Mouse (Mus musculus): ENCODE data around the gene Isy1. TPM values are rescaled to one million over a fixed set of nuclear protein-coding genes. Genes with fewer than 3 reads are reported as not detected.

Gene Isy1
- polyA plus RNA-seq, 1 experiment from 2014 or later: 21.1 TPM

DNA sequence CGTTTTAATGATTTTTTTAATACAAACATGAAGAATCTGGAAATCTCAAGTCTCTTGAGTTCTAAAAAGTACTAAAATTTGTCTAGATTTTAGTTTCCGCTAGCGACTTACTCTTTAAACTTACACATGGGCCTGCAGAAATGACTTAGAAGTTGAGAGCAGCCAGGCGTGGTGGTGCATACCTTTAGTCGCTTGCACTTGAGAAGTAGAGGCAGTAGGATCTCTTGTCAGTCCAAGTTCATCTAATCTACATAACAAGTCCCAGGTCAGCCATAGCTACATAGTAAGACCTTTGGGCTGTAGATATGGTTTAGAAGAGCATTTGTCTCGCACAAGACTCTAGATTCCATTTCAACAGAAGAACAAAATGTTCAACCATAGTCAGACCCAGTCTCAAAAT is 13.3 kb upstream of the Isy1 start:
- no peak for DNase-seq (ENCODE audit: low spot score)
- H3K4me2 ChIP-seq (replicated peaks): peak overlapping the region; percentile 85
- peaks cover 12% of the 10 kb centered on the region for H3K36me3 ChIP-seq (replicated peaks; ENCODE audit: control insufficient read depth, insufficient read depth)
- no peaks in the 10 kb centered on the region for H3K9me3 ChIP-seq (ENCODE audit: control insufficient read depth, low read length)
- H3K27ac ChIP-seq: no peak overlapping the region
- H3K9ac ChIP-seq: peak overlapping the region; percentile 89; the same call in 1 of the 2 replicates
- no peak for ATAC-seq (ENCODE audit: low FRiP score)
- peaks cover 31% of the 10 kb centered on the region for H3K4me1 ChIP-seq (replicated peaks; ENCODE audit: control insufficient read depth, insufficient read depth, low read length)
- no peak overlapping the region for H3K4me3 ChIP-seq (replicated peaks; ENCODE audit: low read length)
- WGBS: 81% methylated on average over 6 of the region's 6 CpGs
- H3K27me3 ChIP-seq (ENCODE audit: control insufficient read depth, insufficient read depth, low read length): no peaks in the 10 kb centered on the region

DNA sequence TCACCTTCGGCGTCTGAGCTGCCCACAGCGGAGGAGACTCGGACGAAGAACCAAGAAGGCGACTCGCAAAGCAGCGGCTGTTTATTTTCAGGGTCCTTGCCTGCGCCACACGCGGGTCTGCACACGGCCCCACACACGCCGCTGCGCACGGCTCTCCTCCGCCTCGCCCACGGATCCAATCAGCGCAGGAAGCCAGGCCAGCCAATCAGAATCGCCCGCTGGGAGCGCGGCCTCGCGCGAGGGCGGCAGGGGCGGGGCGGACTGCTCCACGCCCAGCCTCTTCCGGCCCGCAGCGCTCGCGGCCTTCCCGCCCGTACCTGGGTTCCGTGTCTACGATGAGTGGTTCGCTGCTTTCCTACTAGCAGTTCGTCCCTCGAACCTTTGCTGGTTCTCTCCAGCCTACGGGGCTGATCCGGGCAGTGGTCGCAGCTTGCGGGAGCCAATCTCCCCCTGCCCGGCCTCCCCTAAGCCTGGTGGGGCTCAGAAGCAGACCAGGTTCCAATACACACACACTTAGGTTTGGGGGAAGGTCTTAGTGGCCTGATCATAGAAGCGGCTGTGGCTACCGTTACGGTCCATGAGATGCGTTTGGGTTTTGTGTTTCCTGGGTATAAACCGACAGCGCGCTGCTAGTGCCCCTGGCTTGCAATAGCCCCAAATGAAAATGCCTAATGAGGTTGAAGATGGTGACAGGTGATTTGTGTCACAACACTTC is 12.5 kb upstream of the Isy1 start, which contains the start of gene Cnbp:
Gene Cnbp (minus strand): TSS at position 207 of the 715 bp plus-strand sequence.
- Histone ChIP-seq H3K4me2 (replicated peaks) (peak within 1 kb of the TSS; percentile 85), H3K4me1 (replicated peaks; ENCODE audit: control insufficient read depth, insufficient read depth, low read length) (peaks cover 34% of the 10 kb centered on the region), H3K36me3 (replicated peaks; ENCODE audit: control insufficient read depth, insufficient read depth) (peaks cover 12% of the 10 kb centered on the region), H3K4me3 (replicated peaks; ENCODE audit: low read length) (peak within 1 kb of the TSS; percentile 98), H3K9ac (peak within 1 kb of the TSS; percentile 89), H3K9me3 (ENCODE audit: control insufficient read depth, low read length) (no peaks in the 10 kb centered on the region), H3K27ac (peak within 1 kb of the TSS; percentile 92), H3K27me3 (ENCODE audit: control insufficient read depth, insufficient read depth, low read length) (no peaks in the 10 kb centered on the region)
- ATAC-seq (ENCODE audit: low FRiP score) (peak; percentile 98), DNase-seq (ENCODE audit: low spot score) (peak; percentile 99)
- WGBS: under 1% methylated on average over 55 of the region's 55 CpGs

DNA sequence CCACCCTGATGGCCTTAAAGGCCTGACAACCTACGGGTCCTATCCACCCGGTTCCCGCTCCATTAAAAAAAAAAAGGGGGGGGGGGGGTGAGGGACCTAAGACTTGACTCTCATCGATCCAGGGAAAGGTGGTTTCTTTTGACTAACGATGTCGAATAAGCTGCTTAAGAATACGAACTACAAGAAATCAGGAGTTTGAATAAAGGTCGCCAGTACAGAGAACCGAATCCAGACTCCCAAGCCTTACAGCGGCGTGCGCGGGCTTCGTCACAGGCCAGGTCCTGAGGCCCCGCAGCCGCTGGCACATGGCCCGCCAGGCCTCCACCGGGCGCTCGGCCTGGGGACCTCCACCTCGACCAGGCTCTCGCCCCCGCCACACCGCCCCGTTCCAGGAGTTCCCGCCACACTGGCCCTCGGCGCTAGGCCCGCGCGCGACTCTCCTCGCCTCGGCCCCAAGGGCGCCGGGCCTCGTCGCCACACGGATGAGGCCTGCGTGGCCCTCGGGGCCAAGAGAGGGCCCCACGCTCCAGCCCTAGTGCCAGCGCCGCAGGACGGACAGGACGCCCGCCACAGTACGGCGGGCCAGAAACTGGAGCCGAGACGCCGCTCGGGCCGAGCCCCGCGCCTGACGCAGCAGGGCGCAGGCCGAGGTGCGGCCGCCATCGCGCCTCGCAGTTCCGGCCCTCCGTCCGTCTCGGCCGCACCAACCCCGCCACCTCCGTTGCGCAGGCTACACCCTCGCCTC is 11.7 kb upstream of the Isy1 start:
- Histone ChIP-seq H3K9ac (peak overlapping the region; percentile 89), H3K4me3 (replicated peaks; ENCODE audit: low read length) (peak overlapping the region; percentile 98), H3K27me3 (ENCODE audit: control insufficient read depth, insufficient read depth, low read length) (no peaks in the 10 kb centered on the region), H3K4me2 (replicated peaks) (peak overlapping the region; percentile 85), H3K27ac (peak overlapping the region; percentile 92), H3K9me3 (ENCODE audit: control insufficient read depth, low read length) (no peaks in the 10 kb centered on the region), H3K36me3 (replicated peaks; ENCODE audit: control insufficient read depth, insufficient read depth) (peaks cover 15% of the 10 kb centered on the region), H3K4me1 (replicated peaks; ENCODE audit: control insufficient read depth, insufficient read depth, low read length) (peaks cover 34% of the 10 kb centered on the region)
- ATAC-seq (ENCODE audit: low FRiP score) (peak; percentile 76; the same call in 1 of the 2 replicates), DNase-seq (ENCODE audit: low spot score) (no peak)
- WGBS: under 1% methylated on average over 70 of the region's 73 CpGs

DNA sequence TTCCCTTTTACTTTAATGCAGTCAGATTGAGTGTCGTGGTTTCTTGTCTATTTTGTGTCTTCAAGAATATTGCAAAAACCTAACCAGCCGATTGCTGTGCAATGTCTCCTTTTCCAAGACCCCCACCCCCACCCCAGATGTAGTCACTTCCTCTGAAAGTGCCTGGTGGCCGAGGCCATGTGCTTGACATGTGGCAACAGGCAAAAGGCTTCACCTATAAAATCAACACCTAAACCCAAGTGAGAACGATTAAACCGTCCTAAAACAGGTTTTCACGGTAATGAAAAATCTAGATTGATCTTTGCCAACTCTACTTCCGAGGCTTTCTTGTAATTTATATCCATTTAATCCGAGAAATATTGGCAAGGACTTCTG is 11.2 kb upstream of the Isy1 start:
- Histone ChIP-seq H3K27ac (peak overlapping the region; percentile 92; the same call in 1 of the 2 replicates), H3K9me3 (ENCODE audit: control insufficient read depth, low read length) (no peaks in the 10 kb centered on the region), H3K4me1 (replicated peaks; ENCODE audit: control insufficient read depth, insufficient read depth, low read length) (peaks cover 34% of the 10 kb centered on the region), H3K4me3 (replicated peaks; ENCODE audit: low read length) (peak overlapping the region; percentile 98), H3K27me3 (ENCODE audit: control insufficient read depth, insufficient read depth, low read length) (no peaks in the 10 kb centered on the region), H3K9ac (peak overlapping the region; percentile 89), H3K4me2 (replicated peaks) (peak overlapping the region; percentile 85), H3K36me3 (replicated peaks; ENCODE audit: control insufficient read depth, insufficient read depth) (peaks cover 21% of the 10 kb centered on the region)
- no peak for DNase-seq (ENCODE audit: low spot score)
- no peak for ATAC-seq (ENCODE audit: low FRiP score)
- WGBS: 2% methylated on average over 8 of the region's 8 CpGs

DNA sequence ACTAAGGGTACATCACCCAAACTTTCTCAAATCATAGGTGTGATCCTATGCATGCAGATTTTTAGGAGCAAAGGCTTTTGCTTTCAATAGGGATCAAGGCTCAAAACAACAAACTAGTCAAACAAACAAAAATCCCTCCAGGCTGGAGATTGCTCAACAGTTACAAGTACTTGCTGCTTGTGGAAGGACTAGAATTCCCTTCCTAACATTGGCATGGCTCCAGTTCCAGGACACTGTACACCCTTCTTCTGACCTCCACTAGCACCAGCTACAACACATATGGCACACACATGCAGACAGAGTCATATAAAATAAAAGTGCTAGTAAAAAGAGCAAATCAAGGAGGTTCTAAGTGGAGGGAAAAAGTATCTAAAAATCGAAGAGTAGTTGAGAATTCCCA is 8.2 kb upstream of the Isy1 start:
- DNase-seq (ENCODE audit: low spot score) (no peak), ATAC-seq (ENCODE audit: low FRiP score) (no peak)
- H3K9me3 ChIP-seq (ENCODE audit: control insufficient read depth, low read length): no peaks in the 10 kb centered on the region
- H3K27me3 ChIP-seq (ENCODE audit: control insufficient read depth, insufficient read depth, low read length): no peaks in the 10 kb centered on the region
- peaks cover 49% of the 10 kb centered on the region for H3K36me3 ChIP-seq (replicated peaks; ENCODE audit: control insufficient read depth, insufficient read depth)
- no peak overlapping the region for H3K9ac ChIP-seq
- 93% methylated on average over 1 of the region's 1 CpGs for WGBS
- no peak overlapping the region for H3K4me3 ChIP-seq (replicated peaks; ENCODE audit: low read length)
- no peak overlapping the region for H3K4me2 ChIP-seq (replicated peaks)
- peaks cover 34% of the 10 kb centered on the region for H3K4me1 ChIP-seq (replicated peaks; ENCODE audit: control insufficient read depth, insufficient read depth, low read length)
- H3K27ac ChIP-seq: no peak overlapping the region

DNA sequence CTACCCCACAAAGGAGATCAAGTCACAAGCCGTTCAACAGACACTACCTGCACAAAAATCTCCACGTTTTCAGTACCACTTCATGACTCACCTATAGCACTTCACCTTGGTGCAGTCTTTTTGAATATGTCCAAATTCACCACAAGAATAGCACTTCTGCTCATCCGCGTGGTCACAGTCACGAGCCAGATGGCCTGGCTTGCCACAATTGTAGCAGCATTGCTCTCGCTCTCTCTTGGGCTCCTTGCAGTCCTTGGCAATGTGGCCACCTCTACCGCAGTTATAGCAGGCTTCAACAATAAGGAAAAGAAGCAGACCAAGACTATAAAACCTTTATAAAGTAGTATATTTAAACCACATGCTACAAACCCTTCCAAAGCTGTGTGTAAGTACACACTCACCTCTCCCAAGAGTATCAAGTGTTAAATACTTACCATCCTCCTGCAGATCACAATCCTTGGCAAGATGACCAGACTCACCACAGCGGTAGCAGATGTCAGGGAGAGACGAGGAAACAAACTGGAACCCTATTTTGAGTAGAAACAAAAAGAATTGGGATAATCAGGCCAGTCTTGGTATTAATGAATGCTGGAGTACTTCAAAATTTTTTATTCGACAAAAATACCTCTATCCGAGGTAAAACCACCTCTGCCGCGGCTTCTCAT is 6.6 kb upstream of the Isy1 start:
- Histone ChIP-seq H3K4me3 (replicated peaks; ENCODE audit: low read length) (no peak overlapping the region), H3K9me3 (ENCODE audit: control insufficient read depth, low read length) (no peaks in the 10 kb centered on the region), H3K9ac (no peak overlapping the region), H3K27me3 (ENCODE audit: control insufficient read depth, insufficient read depth, low read length) (no peaks in the 10 kb centered on the region), H3K27ac (no peak overlapping the region), H3K4me1 (replicated peaks; ENCODE audit: control insufficient read depth, insufficient read depth, low read length) (peaks cover 29% of the 10 kb centered on the region), H3K4me2 (replicated peaks) (no peak overlapping the region), H3K36me3 (replicated peaks; ENCODE audit: control insufficient read depth, insufficient read depth) (peaks cover 52% of the 10 kb centered on the region)
- 96% methylated on average over 13 of the region's 13 CpGs for WGBS
- ATAC-seq (ENCODE audit: low FRiP score): no peak
- no peak for DNase-seq (ENCODE audit: low spot score)

DNA sequence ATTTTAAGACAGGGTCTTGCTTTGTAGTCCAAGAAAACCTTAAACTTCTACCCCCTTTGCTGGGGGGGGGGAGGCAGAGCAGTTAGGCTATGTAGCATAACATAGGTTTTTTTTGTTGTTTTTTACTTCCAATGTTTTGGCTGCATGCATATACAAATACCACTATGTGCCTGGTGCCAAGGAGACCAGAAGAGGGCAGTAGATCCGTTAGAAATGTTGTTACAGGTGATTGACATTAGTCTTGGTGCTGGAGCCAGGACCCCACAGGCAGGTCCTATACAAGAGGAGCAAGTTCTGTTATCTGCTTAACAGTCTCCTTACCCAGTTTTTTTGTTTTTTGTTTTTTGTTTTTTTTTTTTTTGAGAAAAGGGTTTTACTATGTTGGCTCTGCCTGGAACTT is 3.7 kb upstream of the Isy1 start:
- DNase-seq (ENCODE audit: low spot score): no peak
- Histone ChIP-seq H3K27me3 (ENCODE audit: control insufficient read depth, insufficient read depth, low read length) (no peaks in the 10 kb centered on the region), H3K9ac (no peak overlapping the region), H3K27ac (no peak overlapping the region), H3K9me3 (ENCODE audit: control insufficient read depth, low read length) (no peaks in the 10 kb centered on the region), H3K4me3 (replicated peaks; ENCODE audit: low read length) (no peak overlapping the region), H3K36me3 (replicated peaks; ENCODE audit: control insufficient read depth, insufficient read depth) (peaks cover 40% of the 10 kb centered on the region), H3K4me1 (replicated peaks; ENCODE audit: control insufficient read depth, insufficient read depth, low read length) (peaks cover 20% of the 10 kb centered on the region), H3K4me2 (replicated peaks) (no peak overlapping the region)
- WGBS: 16% methylated on average over 1 of the region's 1 CpGs
- no peak for ATAC-seq (ENCODE audit: low FRiP score)

DNA sequence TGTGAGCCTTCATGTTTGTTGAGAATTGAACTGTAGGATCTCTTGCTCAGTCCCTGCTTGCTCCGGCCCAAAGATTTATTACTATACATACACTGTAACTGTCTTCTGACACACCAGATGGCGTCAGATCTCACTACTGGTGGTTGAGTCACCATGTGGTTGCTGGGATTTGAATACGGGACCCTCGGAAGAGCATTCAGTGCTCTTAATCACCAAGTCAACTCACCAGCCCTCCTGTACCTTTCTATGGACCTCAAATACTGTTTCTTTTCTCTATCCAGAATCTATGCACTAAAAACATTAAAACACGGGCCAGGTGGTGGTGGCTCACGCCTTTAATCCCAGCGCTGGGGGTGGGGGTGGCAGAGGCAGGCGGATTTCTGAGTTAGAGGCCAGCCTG is 3.0 kb upstream of the Isy1 start:
- DNase-seq (ENCODE audit: low spot score): no peak
- Histone ChIP-seq H3K4me3 (replicated peaks; ENCODE audit: low read length) (no peak overlapping the region), H3K9me3 (ENCODE audit: control insufficient read depth, low read length) (no peaks in the 10 kb centered on the region), H3K9ac (no peak overlapping the region), H3K36me3 (replicated peaks; ENCODE audit: control insufficient read depth, insufficient read depth) (peaks cover 40% of the 10 kb centered on the region), H3K27me3 (ENCODE audit: control insufficient read depth, insufficient read depth, low read length) (no peaks in the 10 kb centered on the region), H3K4me1 (replicated peaks; ENCODE audit: control insufficient read depth, insufficient read depth, low read length) (peaks cover 16% of the 10 kb centered on the region), H3K27ac (no peak overlapping the region), H3K4me2 (replicated peaks) (no peak overlapping the region)
- WGBS: 85% methylated on average over 8 of the region's 8 CpGs
- no peak for ATAC-seq (ENCODE audit: low FRiP score)

DNA sequence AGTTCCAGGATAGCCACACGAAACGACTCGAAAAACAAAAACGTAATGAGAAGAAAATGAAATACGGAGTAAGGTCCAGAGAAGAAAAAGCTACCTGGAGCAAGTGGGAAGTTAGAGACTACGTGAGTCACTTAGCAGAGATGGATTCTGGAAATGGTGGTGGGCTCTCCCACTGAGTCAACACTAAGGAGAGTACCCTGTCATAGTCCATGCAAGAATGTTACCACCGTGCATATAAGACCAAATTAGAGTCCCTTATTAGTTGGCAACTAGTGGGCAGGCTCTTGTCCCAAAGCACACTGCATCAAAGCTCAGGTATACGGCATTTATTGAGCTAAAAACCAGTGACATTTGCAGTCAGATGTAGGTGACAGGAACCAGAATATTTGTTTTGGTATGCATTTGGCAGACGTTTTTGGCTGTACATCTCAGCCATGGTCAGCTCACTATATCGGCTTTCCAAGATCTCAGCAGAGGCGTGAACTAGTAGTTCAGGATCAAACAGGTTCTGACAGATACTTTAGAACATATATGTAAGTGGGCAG is 1.3 kb upstream of the Isy1 start:
- Histone ChIP-seq H3K4me2 (replicated peaks) (no peak overlapping the region), H3K4me1 (replicated peaks; ENCODE audit: control insufficient read depth, insufficient read depth, low read length) (peaks cover 16% of the 10 kb centered on the region), H3K9ac (peak overlapping the region; percentile 73; the same call in 1 of the 2 replicates), H3K4me3 (replicated peaks; ENCODE audit: low read length) (no peak overlapping the region), H3K27ac (no peak overlapping the region), H3K9me3 (ENCODE audit: control insufficient read depth, low read length) (no peaks in the 10 kb centered on the region), H3K27me3 (ENCODE audit: control insufficient read depth, insufficient read depth, low read length) (no peaks in the 10 kb centered on the region), H3K36me3 (replicated peaks; ENCODE audit: control insufficient read depth, insufficient read depth) (peaks cover 47% of the 10 kb centered on the region)
- ATAC-seq (ENCODE audit: low FRiP score): no peak
- WGBS: 65% methylated on average over 11 of the region's 11 CpGs
- no peak for DNase-seq (ENCODE audit: low spot score)

Data from hindbrain, embryonic 14.5 days (tissue).